ENCODE assay signal across 13 mouse cellular contexts in the genomic region with DNA sequence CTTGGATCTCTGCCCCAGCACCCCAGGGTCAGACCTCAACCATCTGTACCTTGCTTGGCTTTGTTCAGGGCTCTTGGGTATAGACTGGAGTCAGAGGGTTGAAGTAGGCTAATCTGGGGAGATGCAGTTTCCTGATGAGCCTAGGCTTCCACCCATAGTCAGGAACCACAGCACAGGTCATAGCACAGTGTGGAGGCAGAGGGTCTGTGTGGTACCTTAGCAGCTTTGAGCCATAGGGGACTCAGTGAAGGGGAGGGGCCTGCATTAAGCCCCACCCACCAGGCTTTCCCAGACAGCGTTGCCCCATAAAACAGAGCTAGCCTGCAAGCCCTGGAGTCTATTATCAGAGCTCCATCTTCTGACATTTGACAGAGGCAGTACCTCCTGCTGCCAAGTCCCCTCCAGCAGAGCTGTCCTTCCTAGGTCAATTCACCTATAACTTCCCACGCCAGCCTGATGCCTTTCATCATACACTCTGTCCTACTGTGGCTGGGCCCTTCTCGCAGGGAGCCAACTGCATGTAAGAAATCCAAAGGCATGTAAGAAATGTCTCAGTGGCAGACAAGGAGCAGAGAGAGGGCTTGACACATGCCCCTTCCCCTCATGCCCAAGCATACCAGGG. TPM values are rescaled to one million over a fixed set of nuclear protein-coding genes. Genes with fewer than 3 reads are reported as not detected.
DNase-seq lines count a peak whose midpoint lies in the region; ATAC-seq and TF ChIP-seq lines count a peak whose summit lies in the region.
"Had no signal": no experiment of that assay in that cellular context is flagged by ENCODE, and none has a peak within 500 bp of the region (broad histone marks: within the 10 kb centered on the region; RNA-seq: fewer than 3 reads in every experiment).

No protein-coding gene starts in this region.

- no peak overlapping the region for H3K27ac ChIP-seq in lung, embryonic 15.5 days
- H3K27ac ChIP-seq in forebrain, embryonic 14.5 days (ENCODE audit: low read depth, low read length): peak overlapping the region; percentile 90
- peak overlapping the region; percentile 11; the same call in 1 of the 2 replicates for H3K27ac ChIP-seq in limb, embryonic 10.5 days
- H3K27ac ChIP-seq in stomach, embryonic 14.5 days (ENCODE audit: low read length): peak overlapping the region; percentile 56; the same call in 1 of the 2 replicates
- no peak overlapping the region for H3K27ac ChIP-seq in heart, embryonic 10.5 days
- H3K27ac ChIP-seq in heart, adult 2 months: no peak overlapping the region
- H3K27ac ChIP-seq: liver, embryonic 13.5 days had no signal

- no peak for TF ChIP-seq EP300 in heart, adult 2 months (IDR thresholded peaks at IDR 0.05; ENCODE audit: insufficient read depth, low read depth, low read length)

- intact Hi-C loops in heart, adult 2 months (cut with DNase I): no loop called here

- no peak overlapping the region for H3K9ac ChIP-seq in lung, embryonic 15.5 days
- H3K9ac ChIP-seq in forebrain, embryonic 14.5 days (ENCODE audit: low read length): no peak overlapping the region
- no peak overlapping the region for H3K9ac ChIP-seq in stomach, embryonic 14.5 days (replicated peaks; ENCODE audit: low read depth, low read length)
- H3K9ac ChIP-seq in heart, adult 2 months (ENCODE audit: low read depth, low read length): no peak overlapping the region
- H3K9ac ChIP-seq: liver, embryonic 13.5 days had no signal

- H3K79me2 ChIP-seq in heart, adult 2 months (replicated peaks; ENCODE audit: control insufficient read depth, insufficient read depth, low read length): no peaks in the 10 kb centered on the region

- no peaks in the 10 kb centered on the region for H3K36me3 ChIP-seq in lung, embryonic 15.5 days
- H3K36me3 ChIP-seq in forebrain, embryonic 14.5 days (ENCODE audit: control insufficient read depth, insufficient read depth, low read length): no peaks in the 10 kb centered on the region
- no peaks in the 10 kb centered on the region for H3K36me3 ChIP-seq in limb, embryonic 10.5 days
- H3K36me3 ChIP-seq in stomach, embryonic 14.5 days (ENCODE audit: control insufficient read depth, insufficient read depth, low read length): no peaks in the 10 kb centered on the region
- no peaks in the 10 kb centered on the region for H3K36me3 ChIP-seq in heart, embryonic 10.5 days
- no peaks in the 10 kb centered on the region for H3K36me3 ChIP-seq in heart, adult 2 months (ENCODE audit: control insufficient read depth, insufficient read depth, low read length)
- H3K36me3 ChIP-seq: liver, embryonic 13.5 days had no signal

- DNase-seq in lung, postnatal 36 days: no peak
- DNase-seq in forebrain, embryonic 14.5 days (ENCODE audit: low spot score): no peak
- no peak for DNase-seq in limb, embryonic 10.5 days (ENCODE audit: low spot score)
- DNase-seq in heart, embryonic 10.5 days (ENCODE audit: low spot score): no peak
- no peak for DNase-seq in heart, adult 2 months
- DNase-seq: kidney, postnatal 14 days; liver, embryonic 13.5 days; thymus, adult 18-20 months had no signal

- ATAC-seq in lung, embryonic 15.5 days (ENCODE audit: borderline replicate concordance, extremely low read depth, low FRiP score, low TSS enrichment): 0 out of 2 replicates have a peak, but pooled peaks have one; percentile 27
- peak; percentile 11 for ATAC-seq in forebrain, embryonic 14.5 days
- ATAC-seq in stomach, embryonic 14.5 days (ENCODE audit: insufficient number of reproducible peaks, insufficient read depth, low FRiP score, low read depth): no peak; the same call in 1 of the 2 replicates
- ATAC-seq in activated CD4-positive, CD25-positive, alpha-beta regulatory T cell, adult 4 months: no peak

- no peaks in the 10 kb centered on the region for H3K4me1 ChIP-seq in lung, embryonic 15.5 days
- peaks cover 30% of the 10 kb centered on the region for H3K4me1 ChIP-seq in forebrain, embryonic 14.5 days (ENCODE audit: control insufficient read depth, insufficient read depth, low read length)
- peaks cover 71% of the 10 kb centered on the region for H3K4me1 ChIP-seq in limb, embryonic 10.5 days
- H3K4me1 ChIP-seq in stomach, embryonic 14.5 days (ENCODE audit: control insufficient read depth, insufficient read depth, low read length): no peaks in the 10 kb centered on the region; the same call in 1 of the 2 replicates
- peaks cover 28% of the 10 kb centered on the region for H3K4me1 ChIP-seq in heart, embryonic 10.5 days
- no peaks in the 10 kb centered on the region for H3K4me1 ChIP-seq in heart, adult 2 months (ENCODE audit: control insufficient read depth, insufficient read depth, low read length)
- H3K4me1 ChIP-seq: liver, embryonic 13.5 days; megakaryocyte, embryonic 14.5 days had no signal

- no peak overlapping the region for H3K4me2 ChIP-seq in lung, embryonic 15.5 days
- H3K4me2 ChIP-seq in forebrain, embryonic 14.5 days (ENCODE audit: low read length): no peak overlapping the region
- H3K4me2 ChIP-seq in stomach, embryonic 14.5 days (replicated peaks; ENCODE audit: low read depth, low read length): no peak overlapping the region
- H3K4me2 ChIP-seq: liver, embryonic 13.5 days had no signal

- no peak overlapping the region for H3K4me3 ChIP-seq in lung, embryonic 15.5 days
- H3K4me3 ChIP-seq in forebrain, embryonic 14.5 days (ENCODE audit: low read depth, low read length): no peak overlapping the region
- no peak overlapping the region for H3K4me3 ChIP-seq in limb, embryonic 10.5 days
- no peak overlapping the region for H3K4me3 ChIP-seq in stomach, embryonic 14.5 days (ENCODE audit: low read depth, low read length)
- H3K4me3 ChIP-seq in heart, embryonic 10.5 days: no peak overlapping the region
- H3K4me3 ChIP-seq in heart, adult 2 months: no peak overlapping the region
- H3K4me3 ChIP-seq: liver, embryonic 13.5 days; megakaryocyte, embryonic 14.5 days had no signal

- no peak for TF ChIP-seq CTCF in heart, adult 2 months (IDR thresholded peaks at IDR 0.05)

- 60% methylated on average over 3 of the region's 3 CpGs for WGBS in lung, embryonic 15.5 days
- WGBS in forebrain, embryonic 14.5 days: 58% methylated on average over 3 of the region's 3 CpGs
- WGBS in limb, embryonic 10.5 days: 49% methylated on average over 3 of the region's 3 CpGs
- WGBS in stomach, embryonic 14.5 days: 52% methylated on average over 3 of the region's 3 CpGs
- WGBS in heart, embryonic 10.5 days: 51% methylated on average over 3 of the region's 3 CpGs
- WGBS in heart, adult 2 months: 49% methylated on average over 3 of the region's 3 CpGs

- no peak for TF ChIP-seq POLR2A in heart, adult 2 months (IDR thresholded peaks at IDR 0.05; ENCODE audit: insufficient read depth, low read depth, low read length)

- peaks cover 3% of the 10 kb centered on the region; the same call in 1 of the 2 replicates for H3K27me3 ChIP-seq in lung, embryonic 15.5 days
- H3K27me3 ChIP-seq in forebrain, embryonic 14.5 days (replicated peaks; ENCODE audit: control insufficient read depth, insufficient read depth, low read length): no peaks in the 10 kb centered on the region
- H3K27me3 ChIP-seq in limb, embryonic 10.5 days (ENCODE audit: low read depth, poor library complexity, severe bottlenecking): peaks cover 37% of the 10 kb centered on the region; the same call in 1 of the 2 replicates
- no peaks in the 10 kb centered on the region for H3K27me3 ChIP-seq in stomach, embryonic 14.5 days (ENCODE audit: control insufficient read depth, insufficient read depth, low read length)
- peaks cover 42% of the 10 kb centered on the region for H3K27me3 ChIP-seq in heart, embryonic 10.5 days (ENCODE audit: insufficient read depth, poor library complexity, severe bottlenecking)
- H3K27me3 ChIP-seq in heart, adult 2 months (ENCODE audit: control insufficient read depth, insufficient read depth, low read length): no peaks in the 10 kb centered on the region
- H3K27me3 ChIP-seq: liver, embryonic 13.5 days had no signal

- H3K9me3 ChIP-seq in lung, embryonic 15.5 days: no peaks in the 10 kb centered on the region
- no peaks in the 10 kb centered on the region for H3K9me3 ChIP-seq in forebrain, embryonic 14.5 days (replicated peaks; ENCODE audit: control insufficient read depth, low read length)
- H3K9me3 ChIP-seq in limb, embryonic 10.5 days (replicated peaks): no peaks in the 10 kb centered on the region
- H3K9me3 ChIP-seq in stomach, embryonic 14.5 days (ENCODE audit: control insufficient read depth, low read depth, low read length): no peaks in the 10 kb centered on the region
- H3K9me3 ChIP-seq in heart, embryonic 10.5 days: no peaks in the 10 kb centered on the region
- H3K9me3 ChIP-seq: liver, embryonic 13.5 days; megakaryocyte, embryonic 14.5 days had no signal

RNA-seq across cellular contexts. Expression of gene A530016L24Rik, which starts 54.5 kb away (rescaled TPM):
- 0.11 and 0.24 TPM in 2 replicates for polyA plus RNA-seq in lung, embryonic 15.5 days (2015; fragmentation: Nextera tagmentation; extraction: Ambion mirVana)
- 0.09 and 0.12 TPM in 2 replicates for polyA plus RNA-seq in forebrain, embryonic 14.5 days (2014; fragmentation: Nextera tagmentation; extraction: Ambion mirVana)
- not detected in 2 replicates for polyA plus RNA-seq in limb, embryonic 10.5 days (2016; fragmentation: Nextera tagmentation; extraction: Ambion mirVana)
- polyA plus RNA-seq in stomach, embryonic 14.5 days (2014; fragmentation: Nextera tagmentation; extraction: Ambion mirVana): 0.27 and 0.30 TPM in 2 replicates
- polyA plus RNA-seq in heart, embryonic 10.5 days (2016; fragmentation: Nextera tagmentation; extraction: Ambion mirVana): 5.6 and 12.4 TPM in 2 replicates
- polyA plus RNA-seq in activated CD4-positive, CD25-positive, alpha-beta regulatory T cell, adult 4 months (2017; shearing (Covaris generic)): not detected
- 10 to 100 TPM; 34.7 to 38.6 TPM for total RNA-seq in heart, adult 2 months (2021)
- polyA plus RNA-seq in heart, adult 2 months (2012; rRNA removed): 52.9 and 63.1 TPM in 2 replicates
- polyA plus RNA-seq: cortical plate, adult 2 months had no signal

Comparison
In these comparisons a context has a peak if more than half of its experiments do, and no peak if none do; other contexts are left out.
1. ATAC-seq: peak in lung, embryonic 15.5 days (single experiment) and forebrain, embryonic 14.5 days (single experiment); none in stomach, embryonic 14.5 days (single experiment) and activated CD4-positive, CD25-positive, alpha-beta regulatory T cell, adult 4 months (single experiment).
2. H3K27ac ChIP-seq: peak in forebrain, embryonic 14.5 days (single experiment), limb, embryonic 10.5 days (single experiment) and stomach, embryonic 14.5 days (single experiment); none in lung, embryonic 15.5 days (single experiment), heart, embryonic 10.5 days (single experiment) and heart, adult 2 months (single experiment).